In the genomic region with DNA sequence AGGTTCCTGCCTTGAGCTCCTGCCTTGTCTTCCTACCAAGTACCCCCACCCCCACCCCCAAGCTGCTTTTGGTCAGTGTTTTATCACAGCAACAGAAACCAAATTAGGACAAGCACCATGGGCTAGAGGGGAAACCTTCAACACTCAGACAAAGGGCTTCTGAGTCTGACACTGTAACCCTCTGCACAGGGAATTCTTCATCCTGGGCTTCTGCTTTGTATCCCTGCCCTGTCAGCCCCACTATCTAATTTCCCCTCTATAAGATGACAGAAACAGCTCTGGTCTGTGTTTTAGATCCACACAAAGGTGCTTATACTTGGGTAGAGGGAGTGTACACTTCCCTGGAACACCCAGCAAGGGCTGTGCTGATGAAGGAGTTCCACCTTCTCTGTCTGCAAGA, we compare ENCODE assay signal across 24 mouse cellular contexts.
DNase-seq lines count a peak whose midpoint lies in the region; ATAC-seq lines count a peak whose summit lies in the region.
"Had no signal": no experiment of that assay in that cellular context is flagged by ENCODE, and none has a peak within 500 bp of the region (broad histone marks: within the 10 kb centered on the region; RNA-seq: fewer than 3 reads in every experiment).

No protein-coding gene starts in this region.

- H3K9me3 ChIP-seq in heart, embryonic 13.5 days: 0 out of 2 replicates have a peak, but pooled peaks cover 10% of the 10 kb centered on the region
- no peaks in the 10 kb centered on the region for H3K9me3 ChIP-seq in hindbrain, embryonic 15.5 days
- H3K9me3 ChIP-seq in hindbrain, embryonic 14.5 days (ENCODE audit: control insufficient read depth, low read length): no peaks in the 10 kb centered on the region
- no peaks in the 10 kb centered on the region for H3K9me3 ChIP-seq in embryonic facial prominence, embryonic 10.5 days
- H3K9me3 ChIP-seq in embryonic facial prominence, embryonic 12.5 days: no peaks in the 10 kb centered on the region
- H3K9me3 ChIP-seq: hindbrain, embryonic 12.5 days; kidney, embryonic 15.5 days; limb, embryonic 13.5 days; liver, embryonic 12.5 days; midbrain, embryonic 13.5 days; neural tube, embryonic 15.5 days; stomach, embryonic 15.5 days had no signal

- no peak overlapping the region for H3K4me3 ChIP-seq in heart, embryonic 13.5 days
- H3K4me3 ChIP-seq in hindbrain, embryonic 15.5 days: no peak overlapping the region
- no peak overlapping the region for H3K4me3 ChIP-seq in hindbrain, embryonic 14.5 days (replicated peaks; ENCODE audit: low read length)
- no peak overlapping the region for H3K4me3 ChIP-seq in embryonic facial prominence, embryonic 10.5 days
- no peak overlapping the region for H3K4me3 ChIP-seq in embryonic facial prominence, embryonic 12.5 days
- H3K4me3 ChIP-seq: hindbrain, embryonic 12.5 days; kidney, embryonic 15.5 days; limb, embryonic 13.5 days; liver, embryonic 12.5 days; midbrain, embryonic 13.5 days; neural tube, embryonic 15.5 days; stomach, embryonic 15.5 days had no signal

- peak overlapping the region; percentile 82 for H3K27ac ChIP-seq in heart, embryonic 13.5 days (replicated peaks)
- H3K27ac ChIP-seq in hindbrain, embryonic 15.5 days (replicated peaks): peak overlapping the region; percentile 36; the same call in 1 of the 2 replicates
- no peak overlapping the region for H3K27ac ChIP-seq in hindbrain, embryonic 14.5 days
- 0 out of 2 replicates have a peak overlapping the region, but pooled peaks have one; percentile 45 for H3K27ac ChIP-seq in embryonic facial prominence, embryonic 10.5 days (replicated peaks)
- H3K27ac ChIP-seq in embryonic facial prominence, embryonic 12.5 days: peak overlapping the region; percentile 17; the same call in 1 of the 2 replicates
- H3K27ac ChIP-seq: hindbrain, embryonic 12.5 days; kidney, embryonic 15.5 days; limb, embryonic 13.5 days; liver, embryonic 12.5 days; midbrain, embryonic 13.5 days; neural tube, embryonic 15.5 days; stomach, embryonic 15.5 days had no signal

- ATAC-seq in heart, embryonic 13.5 days (ENCODE audit: extremely low read depth, insufficient number of reproducible peaks, low FRiP score, low TSS enrichment): 0 out of 2 replicates have a peak, but pooled peaks have one; percentile 20
- no peak for ATAC-seq in hindbrain, embryonic 15.5 days (ENCODE audit: low FRiP score, low read depth)
- ATAC-seq in hindbrain, embryonic 14.5 days (ENCODE audit: low FRiP score): no peak
- no peak for ATAC-seq in embryonic facial prominence, embryonic 12.5 days (ENCODE audit: insufficient number of reproducible peaks, insufficient read depth, low FRiP score, low TSS enrichment)
- ATAC-seq: forebrain, embryonic 14.5 days; liver, embryonic 12.5 days; liver, postnatal 0 days; midbrain, embryonic 13.5 days had no signal

- no peaks in the 10 kb centered on the region for H3K36me3 ChIP-seq in heart, embryonic 13.5 days
- H3K36me3 ChIP-seq in hindbrain, embryonic 15.5 days: no peaks in the 10 kb centered on the region
- no peaks in the 10 kb centered on the region for H3K36me3 ChIP-seq in hindbrain, embryonic 14.5 days (replicated peaks; ENCODE audit: control insufficient read depth, insufficient read depth)
- H3K36me3 ChIP-seq in embryonic facial prominence, embryonic 10.5 days (replicated peaks): no peaks in the 10 kb centered on the region
- no peaks in the 10 kb centered on the region for H3K36me3 ChIP-seq in embryonic facial prominence, embryonic 12.5 days
- H3K36me3 ChIP-seq: hindbrain, embryonic 12.5 days; kidney, embryonic 15.5 days; limb, embryonic 13.5 days; liver, embryonic 12.5 days; midbrain, embryonic 13.5 days; neural tube, embryonic 15.5 days; stomach, embryonic 15.5 days had no signal

- no peak for DNase-seq in heart, postnatal 36 days
- DNase-seq in hindbrain, embryonic 14.5 days (ENCODE audit: low spot score): no peak
- DNase-seq in embryonic facial prominence, embryonic 10.5 days (ENCODE audit: low spot score): no peak
- DNase-seq: adrenal gland, postnatal 25 days; B cell, adult 2 months; cerebellum, adult 11-12 months; cerebellum, postnatal 14 days; gastrocnemius, postnatal 25 days; kidney, adult 18-20 months; kidney, postnatal 25 days; liver, postnatal 0 days; lung, postnatal 36 days; right cerebral cortex, postnatal 25 days had no signal

- no peak overlapping the region for H3K4me2 ChIP-seq in heart, embryonic 13.5 days
- H3K4me2 ChIP-seq in hindbrain, embryonic 15.5 days: no peak overlapping the region
- no peak overlapping the region for H3K4me2 ChIP-seq in hindbrain, embryonic 14.5 days (replicated peaks)
- H3K4me2 ChIP-seq in embryonic facial prominence, embryonic 12.5 days (replicated peaks): no peak overlapping the region
- H3K4me2 ChIP-seq: hindbrain, embryonic 12.5 days; kidney, embryonic 15.5 days; limb, embryonic 13.5 days; liver, embryonic 12.5 days; midbrain, embryonic 13.5 days; neural tube, embryonic 15.5 days; stomach, embryonic 15.5 days had no signal

- intact Hi-C loops in heart, postnatal 36 days (cut with DNase I): no loop called here

- H3K9ac ChIP-seq in heart, embryonic 13.5 days: no peak overlapping the region
- H3K9ac ChIP-seq in hindbrain, embryonic 15.5 days: no peak overlapping the region
- no peak overlapping the region for H3K9ac ChIP-seq in hindbrain, embryonic 14.5 days
- H3K9ac ChIP-seq in embryonic facial prominence, embryonic 12.5 days: no peak overlapping the region
- H3K9ac ChIP-seq: hindbrain, embryonic 12.5 days; kidney, embryonic 15.5 days; limb, embryonic 13.5 days; liver, embryonic 12.5 days; liver, postnatal 0 days; midbrain, embryonic 13.5 days; neural tube, embryonic 15.5 days; stomach, embryonic 15.5 days had no signal

- no peaks in the 10 kb centered on the region for H3K27me3 ChIP-seq in heart, embryonic 13.5 days (replicated peaks)
- H3K27me3 ChIP-seq in hindbrain, embryonic 15.5 days: no peaks in the 10 kb centered on the region
- H3K27me3 ChIP-seq in hindbrain, embryonic 14.5 days (ENCODE audit: control insufficient read depth, insufficient read depth, low read length): no peaks in the 10 kb centered on the region
- no peaks in the 10 kb centered on the region; the same call in 1 of the 2 replicates for H3K27me3 ChIP-seq in embryonic facial prominence, embryonic 10.5 days (replicated peaks; ENCODE audit: low read depth, poor library complexity, severe bottlenecking)
- H3K27me3 ChIP-seq in embryonic facial prominence, embryonic 12.5 days: no peaks in the 10 kb centered on the region
- H3K27me3 ChIP-seq: hindbrain, embryonic 12.5 days; kidney, embryonic 15.5 days; limb, embryonic 13.5 days; liver, embryonic 12.5 days; midbrain, embryonic 13.5 days; neural tube, embryonic 15.5 days; stomach, embryonic 15.5 days had no signal

- H3K4me1 ChIP-seq in heart, embryonic 13.5 days: peaks cover 41% of the 10 kb centered on the region
- H3K4me1 ChIP-seq in hindbrain, embryonic 15.5 days (replicated peaks): no peaks in the 10 kb centered on the region
- H3K4me1 ChIP-seq in hindbrain, embryonic 14.5 days (replicated peaks; ENCODE audit: control insufficient read depth, insufficient read depth, low read length): no peaks in the 10 kb centered on the region
- peaks cover 36% of the 10 kb centered on the region for H3K4me1 ChIP-seq in embryonic facial prominence, embryonic 10.5 days
- H3K4me1 ChIP-seq in embryonic facial prominence, embryonic 12.5 days: peaks cover 18% of the 10 kb centered on the region
- H3K4me1 ChIP-seq: kidney, embryonic 15.5 days; limb, embryonic 13.5 days; liver, embryonic 12.5 days; midbrain, embryonic 13.5 days; neural tube, embryonic 15.5 days; stomach, embryonic 15.5 days had no signal
